In the genomic region with DNA sequence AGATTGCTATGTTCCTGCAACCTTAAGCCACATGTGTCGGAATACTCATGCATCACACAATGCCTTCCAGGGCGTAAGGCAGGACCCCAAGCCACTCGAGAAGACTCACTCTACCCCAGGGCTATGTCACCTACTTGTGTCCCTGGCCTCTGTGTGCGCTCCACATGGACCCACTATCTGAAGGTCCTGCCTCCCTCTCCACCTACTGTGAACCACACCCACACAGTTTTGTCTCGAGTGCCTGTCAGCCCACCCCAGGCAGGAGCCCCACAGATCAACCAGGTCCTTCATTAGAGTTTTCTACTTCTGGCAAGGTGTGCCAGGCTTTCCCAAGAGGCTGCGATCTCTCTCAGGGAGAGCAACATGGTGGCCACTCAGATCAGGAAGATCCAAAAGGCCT, we compare ENCODE assay signal across 15 mouse cellular contexts. TPM values are rescaled to one million over a fixed set of nuclear protein-coding genes. Genes with fewer than 3 reads are reported as not detected.
A peak's percentile ranks its signal among the peaks of the same experiment; 100 is the strongest.
DNase-seq lines count a peak whose midpoint lies in the region; ATAC-seq and TF ChIP-seq lines count a peak whose summit lies in the region.
"Had no signal": no experiment of that assay in that cellular context is flagged by ENCODE, and none has a peak within 500 bp of the region (broad histone marks: within the 10 kb centered on the region; RNA-seq: fewer than 3 reads in every experiment).

No protein-coding gene starts in this region.

- H3K4me1 ChIP-seq in forebrain, embryonic 10.5 days: peaks cover 59% of the 10 kb centered on the region
- H3K4me1 ChIP-seq in forebrain, postnatal 0 days (ENCODE audit: insufficient read depth): no peaks in the 10 kb centered on the region
- peaks cover 22% of the 10 kb centered on the region; the same call in 1 of the 2 replicates for H3K4me1 ChIP-seq in hindbrain, embryonic 14.5 days (replicated peaks; ENCODE audit: control insufficient read depth, insufficient read depth, low read length)
- H3K4me1 ChIP-seq in hindbrain, embryonic 11.5 days (replicated peaks; ENCODE audit: control insufficient read depth, insufficient read depth, low read length): peaks cover 5% of the 10 kb centered on the region; the same call in 1 of the 2 replicates
- H3K4me1 ChIP-seq in lung, embryonic 16.5 days (replicated peaks; ENCODE audit: control insufficient read depth, insufficient read depth, low read length): peaks cover 73% of the 10 kb centered on the region
- peaks cover 67% of the 10 kb centered on the region for H3K4me1 ChIP-seq in neural tube, embryonic 15.5 days

- no peak for TF ChIP-seq CTCF in forebrain, postnatal 0 days (IDR thresholded peaks at IDR 0.05; ENCODE audit: low read depth)

- no peak overlapping the region for H3K4me3 ChIP-seq in forebrain, embryonic 10.5 days
- no peak overlapping the region for H3K4me3 ChIP-seq in forebrain, postnatal 0 days (ENCODE audit: low read depth, low read length)
- H3K4me3 ChIP-seq in hindbrain, embryonic 14.5 days (replicated peaks; ENCODE audit: low read length): no peak overlapping the region
- no peak overlapping the region for H3K4me3 ChIP-seq in hindbrain, embryonic 11.5 days (ENCODE audit: low read depth, low read length)
- H3K4me3 ChIP-seq in lung, embryonic 16.5 days (ENCODE audit: low read length): peak overlapping the region; percentile 6; the same call in 1 of the 2 replicates
- no peak overlapping the region for H3K4me3 ChIP-seq in neural tube, embryonic 15.5 days (replicated peaks)
- H3K4me3 ChIP-seq: liver, embryonic 15.5 days had no signal

- peaks cover 24% of the 10 kb centered on the region for H3K36me3 ChIP-seq in forebrain, embryonic 10.5 days (replicated peaks)
- H3K36me3 ChIP-seq in forebrain, postnatal 0 days (ENCODE audit: insufficient read depth): peaks cover 4% of the 10 kb centered on the region; the same call in 1 of the 2 replicates
- 0 out of 2 replicates have a peak, but pooled peaks cover 6% of the 10 kb centered on the region for H3K36me3 ChIP-seq in hindbrain, embryonic 14.5 days (replicated peaks; ENCODE audit: control insufficient read depth, insufficient read depth)
- H3K36me3 ChIP-seq in hindbrain, embryonic 11.5 days (ENCODE audit: control insufficient read depth, insufficient read depth, low read length): no peaks in the 10 kb centered on the region
- H3K36me3 ChIP-seq in lung, embryonic 16.5 days (ENCODE audit: control insufficient read depth, insufficient read depth, low read length): no peaks in the 10 kb centered on the region
- H3K36me3 ChIP-seq in neural tube, embryonic 15.5 days: peaks cover 2% of the 10 kb centered on the region; the same call in 1 of the 2 replicates
- H3K36me3 ChIP-seq: liver, embryonic 15.5 days had no signal

- H3K4me2 ChIP-seq in forebrain, postnatal 0 days (ENCODE audit: low read depth): no peak overlapping the region
- H3K4me2 ChIP-seq in hindbrain, embryonic 14.5 days (replicated peaks): peak overlapping the region; percentile 7; the same call in 1 of the 2 replicates
- H3K4me2 ChIP-seq in hindbrain, embryonic 11.5 days (replicated peaks; ENCODE audit: low read depth, low read length): no peak overlapping the region
- peak overlapping the region; percentile 40; the same call in 1 of the 2 replicates for H3K4me2 ChIP-seq in lung, embryonic 16.5 days (ENCODE audit: low read depth, low read length)
- peak overlapping the region; percentile 9 for H3K4me2 ChIP-seq in neural tube, embryonic 15.5 days
- H3K4me2 ChIP-seq: liver, embryonic 15.5 days; midbrain, embryonic 11.5 days had no signal

- no peaks in the 10 kb centered on the region for H3K27me3 ChIP-seq in forebrain, embryonic 10.5 days (ENCODE audit: poor library complexity, severe bottlenecking)
- no peaks in the 10 kb centered on the region for H3K27me3 ChIP-seq in forebrain, postnatal 0 days (ENCODE audit: insufficient read depth, low read length)
- no peaks in the 10 kb centered on the region for H3K27me3 ChIP-seq in hindbrain, embryonic 14.5 days (ENCODE audit: control insufficient read depth, insufficient read depth, low read length)
- no peaks in the 10 kb centered on the region for H3K27me3 ChIP-seq in hindbrain, embryonic 11.5 days (ENCODE audit: control insufficient read depth, insufficient read depth, low read length)
- H3K27me3 ChIP-seq in lung, embryonic 16.5 days (ENCODE audit: control insufficient read depth, insufficient read depth, low read depth, low read length): no peaks in the 10 kb centered on the region
- H3K27me3 ChIP-seq in neural tube, embryonic 15.5 days (replicated peaks): no peaks in the 10 kb centered on the region
- H3K27me3 ChIP-seq: liver, embryonic 15.5 days had no signal

- ATAC-seq in forebrain, postnatal 0 days: no peak
- no peak for ATAC-seq in hindbrain, embryonic 14.5 days (ENCODE audit: low FRiP score)
- ATAC-seq in hindbrain, embryonic 11.5 days (ENCODE audit: low FRiP score): no peak
- ATAC-seq in lung, embryonic 16.5 days (ENCODE audit: low read depth): no peak
- no peak for ATAC-seq in neural tube, embryonic 15.5 days (ENCODE audit: low FRiP score)
- ATAC-seq: forebrain, embryonic 14.5 days; inflammation-experienced regulatory T-cells, adult 6 months had no signal

- H3K27ac ChIP-seq in forebrain, embryonic 10.5 days: 0 out of 2 replicates have a peak overlapping the region, but pooled peaks have one; percentile 12
- no peak overlapping the region for H3K27ac ChIP-seq in forebrain, postnatal 0 days (ENCODE audit: low read depth, low read length)
- no peak overlapping the region for H3K27ac ChIP-seq in hindbrain, embryonic 14.5 days
- no peak overlapping the region for H3K27ac ChIP-seq in hindbrain, embryonic 11.5 days (ENCODE audit: low read depth, low read length)
- peak overlapping the region; percentile 21; the same call in 1 of the 2 replicates for H3K27ac ChIP-seq in lung, embryonic 16.5 days (ENCODE audit: low read length)
- no peak overlapping the region for H3K27ac ChIP-seq in neural tube, embryonic 15.5 days (replicated peaks)
- H3K27ac ChIP-seq: liver, embryonic 15.5 days had no signal

- H3K9ac ChIP-seq in forebrain, postnatal 0 days: no peak overlapping the region
- no peak overlapping the region for H3K9ac ChIP-seq in hindbrain, embryonic 14.5 days
- H3K9ac ChIP-seq in hindbrain, embryonic 11.5 days (ENCODE audit: low read depth, low read length): no peak overlapping the region
- H3K9ac ChIP-seq in lung, embryonic 16.5 days (ENCODE audit: low read length): peak overlapping the region; percentile 26
- H3K9ac ChIP-seq in neural tube, embryonic 15.5 days (replicated peaks): no peak overlapping the region
- H3K9ac ChIP-seq: liver, embryonic 15.5 days had no signal

- no peak for DNase-seq in forebrain, embryonic 10.5 days (ENCODE audit: extremely low spot score, low spot score)
- no peak for DNase-seq in forebrain, postnatal 0 days
- no peak for DNase-seq in hindbrain, embryonic 14.5 days (ENCODE audit: low spot score)
- DNase-seq in hindbrain, embryonic 11.5 days (ENCODE audit: low spot score): no peak
- DNase-seq in lung, postnatal 36 days: no peak
- no peak for DNase-seq in adrenal gland, postnatal 25 days
- DNase-seq: adrenal gland, postnatal 14 days; cerebellum, postnatal 36 days; gastrocnemius, postnatal 10 days had no signal

- WGBS in forebrain, embryonic 10.5 days: 84% methylated on average over 6 of the region's 6 CpGs
- WGBS in forebrain, postnatal 0 days: 90% methylated on average over 6 of the region's 6 CpGs
- WGBS in hindbrain, embryonic 14.5 days: 87% methylated on average over 6 of the region's 6 CpGs
- 84% methylated on average over 6 of the region's 6 CpGs for WGBS in hindbrain, embryonic 11.5 days
- 52% methylated on average over 6 of the region's 6 CpGs for WGBS in lung, embryonic 16.5 days
- whole genome bisulfite sequencing in neural tube, embryonic 15.5 days: 87% methylated on average over 6 of the region's 6 CpGs

- H3K9me3 ChIP-seq in forebrain, embryonic 10.5 days: no peaks in the 10 kb centered on the region
- H3K9me3 ChIP-seq in forebrain, postnatal 0 days (ENCODE audit: low read length): no peaks in the 10 kb centered on the region
- no peaks in the 10 kb centered on the region for H3K9me3 ChIP-seq in hindbrain, embryonic 14.5 days (ENCODE audit: control insufficient read depth, low read length)
- H3K9me3 ChIP-seq in hindbrain, embryonic 11.5 days (ENCODE audit: control insufficient read depth, low read length): no peaks in the 10 kb centered on the region
- H3K9me3 ChIP-seq in lung, embryonic 16.5 days (ENCODE audit: control insufficient read depth, low read length): no peaks in the 10 kb centered on the region
- no peaks in the 10 kb centered on the region for H3K9me3 ChIP-seq in neural tube, embryonic 15.5 days (replicated peaks)
- H3K9me3 ChIP-seq: liver, embryonic 15.5 days had no signal

RNA-seq across cellular contexts. Expression of a gene that starts 8.1 kb away (rescaled TPM):
- polyA plus RNA-seq in forebrain, embryonic 10.5 days (2016; fragmentation: Nextera tagmentation; extraction: Ambion mirVana): 50.0 and 56.1 TPM in 2 replicates
- 32.0 and 41.9 TPM in 2 replicates for total RNA-seq in forebrain, postnatal 0 days (2014; rRNA removed)
- polyA plus RNA-seq in forebrain, postnatal 0 days (2015; fragmentation: Nextera tagmentation; extraction: Ambion mirVana): 22.9 and 30.3 TPM in 2 replicates
- polyA plus RNA-seq in hindbrain, embryonic 14.5 days (2014; fragmentation: Nextera tagmentation; extraction: Ambion mirVana): 39.9 and 40.0 TPM in 2 replicates
- 32.7 and 33.5 TPM in 2 replicates for polyA plus RNA-seq in hindbrain, embryonic 11.5 days (2014; fragmentation: Nextera tagmentation; extraction: Ambion mirVana)
- polyA plus RNA-seq in lung, embryonic 16.5 days (2015; fragmentation: Nextera tagmentation; extraction: Ambion mirVana): 71.1 and 78.2 TPM in 2 replicates
- 43.1 and 46.3 TPM in 2 replicates for polyA plus RNA-seq in neural tube, embryonic 15.5 days (2015; fragmentation: Nextera tagmentation; extraction: Ambion mirVana)
- 47.1 and 54.5 TPM in 2 replicates for total RNA-seq in adrenal gland, postnatal 25 days (2021)

RNA-seq across cellular contexts. Expression of a gene that starts 48.9 kb away (rescaled TPM):
- 1.5 and 1.6 TPM in 2 replicates for polyA plus RNA-seq in forebrain, embryonic 10.5 days (2016; fragmentation: Nextera tagmentation; extraction: Ambion mirVana)
- 2.5 and 3.0 TPM in 2 replicates for total RNA-seq in forebrain, postnatal 0 days (2014; rRNA removed)
- polyA plus RNA-seq in forebrain, postnatal 0 days (2015; fragmentation: Nextera tagmentation; extraction: Ambion mirVana): 0.74 and 1.1 TPM in 2 replicates
- polyA plus RNA-seq in hindbrain, embryonic 14.5 days (2014; fragmentation: Nextera tagmentation; extraction: Ambion mirVana): 1.1 TPM in 2 replicates
- 1.6 and 1.8 TPM in 2 replicates for polyA plus RNA-seq in hindbrain, embryonic 11.5 days (2014; fragmentation: Nextera tagmentation; extraction: Ambion mirVana)
- polyA plus RNA-seq in lung, embryonic 16.5 days (2015; fragmentation: Nextera tagmentation; extraction: Ambion mirVana): 5.2 and 6.5 TPM in 2 replicates
- polyA plus RNA-seq in neural tube, embryonic 15.5 days (2015; fragmentation: Nextera tagmentation; extraction: Ambion mirVana): 0.81 and 1.7 TPM in 2 replicates
- total RNA-seq in adrenal gland, postnatal 25 days (2021): 2.2 and 3.1 TPM in 2 replicates

Comparison
In these comparisons a context has a peak if more than half of its experiments do, and no peak if none do; other contexts are left out.
1. H3K27ac ChIP-seq: peak in forebrain, embryonic 10.5 days (single experiment) and lung, embryonic 16.5 days (single experiment); none in forebrain, postnatal 0 days (single experiment), hindbrain, embryonic 14.5 days (single experiment), hindbrain, embryonic 11.5 days (single experiment) and neural tube, embryonic 15.5 days (single experiment).
2. H3K4me2 ChIP-seq: peak in hindbrain, embryonic 14.5 days (single experiment), lung, embryonic 16.5 days (single experiment) and neural tube, embryonic 15.5 days (single experiment); none in forebrain, postnatal 0 days (single experiment) and hindbrain, embryonic 11.5 days (single experiment).